Mouse (Mus musculus) ES-E14 (cell line): ENCODE measurements around the gene Mpv17l2. TPM values are rescaled to one million over a fixed set of nuclear protein-coding genes. Genes with fewer than 3 reads are reported as not detected.

Source experiments
- DNase-seq: peaks from one replicate; pipeline ENCODE4 v3.0.0-alpha.2; 2013; ENCODE audit warnings: low read depth, low spot score
- H3K27ac ChIP-seq: 2 replicates; pipeline ENCODE4 v1.5.1; 2012; ENCODE audit warnings: low read depth, mild to moderate bottlenecking, low read length, moderate library complexity, mixed read lengths; ENCODE audit not compliant: poor library complexity, insufficient read depth, severe bottlenecking
- H3K36me3 ChIP-seq: 2 replicates; pipeline ENCODE4 v1.6.1; 2012; ENCODE audit warnings: mild to moderate bottlenecking, low read length, moderate library complexity, mixed read lengths; ENCODE audit not compliant: control insufficient read depth, poor library complexity, insufficient read depth, severe bottlenecking
- H3K4me1 ChIP-seq, 2 experiments: fragments of 150-350 bp in 1 of 2; sonication (generic) in 1 of 2; 2 replicates each; pipeline ENCODE4 v1.6.1; 2012; ENCODE audit warnings: low read length in 2 of 2, mild to moderate bottlenecking in 1 of 2, mixed read lengths in 1 of 2; ENCODE audit not compliant: control insufficient read depth in 2 of 2, insufficient read depth in 2 of 2, poor library complexity in 1 of 2
- H3K4me3 ChIP-seq, 2 experiments: fragments of 150-350 bp in 1 of 2; sonication (generic) in 1 of 2; 2 replicates each; pipeline ENCODE4 v1.5.1; 2012; ENCODE audit warnings: low read length in 2 of 2, low read depth in 1 of 2, mild to moderate bottlenecking in 1 of 2, mixed read lengths in 1 of 2; ENCODE audit not compliant: insufficient read depth in 1 of 2, poor library complexity in 1 of 2, severe bottlenecking in 1 of 2
- H3K9ac ChIP-seq: 2 replicates; pipeline ENCODE4 v1.6.1; 2012; ENCODE audit warnings: low read depth, mild to moderate bottlenecking, low read length, mixed read lengths; ENCODE audit not compliant: poor library complexity, insufficient read depth, severe bottlenecking
- H3K9me3 ChIP-seq: fragments of 150-350 bp; sonication (generic); 2 replicates; pipeline ENCODE4 v1.6.1; 2012; ENCODE audit warnings: low read depth, mild to moderate bottlenecking, low read length; ENCODE audit not compliant: control insufficient read depth, insufficient read depth
- CHD2 ChIP-seq: IDR thresholded peaks from 2 replicates; pipeline ENCODE4 v1.6.1; 2014; ENCODE audit warnings: mild to moderate bottlenecking, low read depth, low read length, inconsistent platforms
- HCFC1 ChIP-seq: IDR thresholded peaks from 2 replicates; pipeline ENCODE4 v1.6.1; 2012; ENCODE audit warnings: low read length, inconsistent platforms, borderline replicate concordance; ENCODE audit not compliant: insufficient read depth
- MAFK ChIP-seq: IDR thresholded peaks from 2 replicates; pipeline ENCODE4 v1.6.1; 2014; ENCODE audit warnings: mild to moderate bottlenecking, low read depth, low read length, inconsistent platforms; ENCODE audit not compliant: insufficient read depth
- ZC3H11A ChIP-seq: IDR thresholded peaks from 2 replicates; pipeline ENCODE4 v1.6.1; 2012; ENCODE audit warnings: low read depth, mild to moderate bottlenecking, inconsistent platforms, low read length, borderline replicate concordance
- ZNF384 ChIP-seq: IDR thresholded peaks from 2 replicates; pipeline ENCODE4 v1.6.1; 2012; ENCODE audit warnings: low read depth, low read length, inconsistent platforms
- in situ Hi-C, 2 experiments: fragments of 600-800 bp; cut with MboI; formaldehyde crosslinking; loops; one replicate each; pipeline ENCODE4 v1.15.1; 2025; ENCODE audit warnings: low sequenced_read_pairs in 2 of 2, inconsistent platforms in 1 of 2; ENCODE audit not compliant: unreplicated experiment in 2 of 2
- total RNA-seq: library from RNA; depleted of rRNA; stranded (reverse); fragments of 300-350 nt; gene quantifications from 2 replicates; pipeline ENCODE4 v1.2.3, GENCODE M21; 2012

Mpv17l2 gene
- total RNA-seq, 1 experiment = 49.9 TPM

GRCm38 (mm10) chr8:70801830-70802229, 41.1 kb upstream of the Mpv17l2 start:
- TF ChIP-seq MAFK (no peak), CHD2 (no peak), ZC3H11A (no peak), HCFC1 (no peak), ZNF384 (no peak)

GRCm38 (mm10) chr8:70801156-70801555, 40.4 kb upstream of the Mpv17l2 start:
- Histone ChIP-seq H3K36me3 (no peaks in the 10 kb centered on the region; the same call in 1 of the 2 replicates), H3K9ac (no peak overlapping the region), H3K4me1 (peaks cover 0 to 10% of the 10 kb centered on the region in 2 experiments; a peak in 2 of 4 replicates), H3K27ac (no peak overlapping the region), H3K4me3 (no peak overlapping the region), H3K9me3 (no peaks in the 10 kb centered on the region)
- in situ Hi-C loops = no loop called here
- TF ChIP-seq ZNF384 (no peak), HCFC1 (no peak), MAFK (no peak)
- no peak for DNase-seq

More at GRCm38 (mm10) chr8:70801830-70802229, 41.1 kb upstream of the Mpv17l2 start:
- Histone ChIP-seq H3K9me3 (no peaks in the 10 kb centered on the region), H3K36me3 (no peaks in the 10 kb centered on the region; the same call in 1 of the 2 replicates), H3K4me1 (peaks cover 0 to 8% of the 10 kb centered on the region in 2 experiments; a peak in 2 of 4 replicates), H3K27ac (no peak overlapping the region), H3K4me3 (no peak overlapping the region), H3K9ac (no peak overlapping the region)
- no peak for DNase-seq
- in situ Hi-C loops = no loop called here

GRCm38 (mm10) chr8:70800648-70801047, 39.9 kb upstream of the Mpv17l2 start:
- H3K4me3 ChIP-seq = no peak overlapping the region
- TF ChIP-seq HCFC1 = no peak
- TF ChIP-seq ZNF384 = no peak
- TF ChIP-seq CHD2 = no peak
- no peak for TF ChIP-seq MAFK
- TF ChIP-seq ZC3H11A = no peak
- H3K36me3 ChIP-seq = no peaks in the 10 kb centered on the region; the same call in 1 of the 2 replicates
- H3K27ac ChIP-seq = no peak overlapping the region
- peaks cover 0 to 10% of the 10 kb centered on the region in 2 experiments; a peak in 2 of 4 replicates for H3K4me1 ChIP-seq
- no peak overlapping the region for H3K9ac ChIP-seq
- in situ Hi-C loops = no loop called here
- no peaks in the 10 kb centered on the region for H3K9me3 ChIP-seq
- no peak for DNase-seq

GRCm38 (mm10) chr8:70798281-70798680, 37.5 kb upstream of the Mpv17l2 start:
- no peak overlapping the region for H3K27ac ChIP-seq
- peaks cover 0 to 10% of the 10 kb centered on the region in 2 experiments; a peak in 2 of 4 replicates for H3K4me1 ChIP-seq
- in situ Hi-C loops = no loop called here
- no peaks in the 10 kb centered on the region; the same call in 1 of the 2 replicates for H3K36me3 ChIP-seq
- peak overlapping the region; percentile 76 to 97 for H3K4me3 ChIP-seq
- H3K9ac ChIP-seq = peak overlapping the region; percentile 69; the same call in 1 of the 2 replicates
- TF ChIP-seq ZNF384 = no peak
- TF ChIP-seq ZC3H11A = no peak
- DNase-seq = no peak
- H3K9me3 ChIP-seq = no peaks in the 10 kb centered on the region
